Mouse (Mus musculus): ENCODE data around the gene Mfap5.
A peak's percentile ranks its signal among the peaks of the same experiment; 100 is the strongest.
"Not testable (repeated sequence)": the region's sequence is repeated elsewhere in the genome, so short reads cannot be mapped to it uniquely, and the experiment has no call there.

Gene Mfap5

DNA sequence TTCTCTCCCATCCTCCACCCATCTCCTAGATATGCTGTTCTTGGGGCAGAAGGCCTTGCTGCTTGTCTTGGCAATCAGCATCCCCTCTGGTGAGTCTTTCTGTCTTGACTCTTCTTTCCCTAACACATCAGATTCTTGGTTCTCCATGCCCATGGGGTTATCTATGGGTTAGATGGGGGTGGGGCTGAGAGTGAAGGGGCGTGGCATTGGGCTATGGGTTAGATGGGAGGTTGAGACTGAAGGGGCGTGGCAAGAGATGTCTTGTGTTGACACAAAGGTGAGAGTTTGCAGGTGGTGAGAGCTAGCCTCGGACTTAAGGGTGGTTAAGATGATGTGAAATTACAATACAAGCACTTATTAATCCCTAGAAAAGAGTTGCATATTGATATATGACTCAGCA, 8.7 kb downstream of the Mfap5 start:
- DNase-seq: no peak

DNA sequence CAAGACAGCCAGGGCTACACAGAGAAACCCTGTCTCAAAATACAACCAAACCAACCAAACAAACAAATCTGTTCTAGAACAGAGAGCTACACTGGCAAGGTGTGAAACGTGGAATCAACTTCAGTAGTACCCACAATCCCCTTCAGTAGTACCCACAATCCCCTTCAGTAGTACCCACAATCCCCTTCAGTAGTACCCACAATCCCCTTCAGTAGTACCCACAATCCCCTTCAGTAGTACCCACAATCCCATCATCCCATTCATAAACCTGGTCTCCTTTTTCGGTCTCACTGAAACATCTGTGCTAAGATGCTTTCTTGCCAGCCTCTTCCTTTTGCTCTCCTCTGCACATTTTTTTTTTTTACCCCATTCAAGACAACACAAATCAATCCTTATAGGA, 10.1 kb downstream of the Mfap5 start:
- DNase-seq: not testable (repeated sequence)

DNA sequence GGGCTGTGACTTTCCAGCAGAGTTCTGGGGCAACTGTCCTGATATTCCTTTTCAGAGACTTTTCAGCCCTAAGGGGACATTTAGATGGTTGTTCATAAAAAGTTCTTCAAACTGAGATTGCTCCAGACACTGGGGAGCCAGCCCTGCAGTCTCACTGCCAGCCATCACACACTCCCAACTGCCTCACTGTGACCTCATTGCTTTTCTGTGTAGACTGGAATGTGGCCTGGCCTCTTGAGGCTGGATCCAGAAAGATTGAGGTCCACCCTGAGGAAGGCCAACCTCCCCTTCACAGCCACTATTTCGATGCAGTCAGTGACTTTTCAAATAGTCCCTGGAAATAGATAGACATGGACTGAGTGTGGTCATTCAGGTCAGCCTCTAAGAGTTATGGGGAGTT, 12.0 kb downstream of the Mfap5 start:
- DNase-seq: no peak

DNA sequence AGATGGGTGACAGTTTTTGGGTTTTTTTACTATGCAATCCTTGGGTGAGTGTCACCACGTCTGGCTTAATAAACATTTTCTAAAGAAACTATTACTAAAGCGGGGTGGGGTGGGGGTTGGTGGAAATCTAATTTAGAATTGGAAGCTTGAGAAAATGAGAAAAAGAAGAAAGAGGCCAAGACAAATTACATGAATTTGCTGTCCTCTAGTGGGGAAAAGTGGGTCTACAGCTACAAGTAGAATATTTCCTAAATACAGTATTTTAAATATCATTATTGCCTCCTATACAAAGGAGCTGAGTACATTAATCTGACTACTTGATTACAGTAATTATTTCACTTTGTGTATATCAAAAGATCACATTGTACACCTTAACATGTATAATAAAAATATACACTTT, 13.7 kb downstream of the Mfap5 start:
- DNase-seq: no peak

DNA sequence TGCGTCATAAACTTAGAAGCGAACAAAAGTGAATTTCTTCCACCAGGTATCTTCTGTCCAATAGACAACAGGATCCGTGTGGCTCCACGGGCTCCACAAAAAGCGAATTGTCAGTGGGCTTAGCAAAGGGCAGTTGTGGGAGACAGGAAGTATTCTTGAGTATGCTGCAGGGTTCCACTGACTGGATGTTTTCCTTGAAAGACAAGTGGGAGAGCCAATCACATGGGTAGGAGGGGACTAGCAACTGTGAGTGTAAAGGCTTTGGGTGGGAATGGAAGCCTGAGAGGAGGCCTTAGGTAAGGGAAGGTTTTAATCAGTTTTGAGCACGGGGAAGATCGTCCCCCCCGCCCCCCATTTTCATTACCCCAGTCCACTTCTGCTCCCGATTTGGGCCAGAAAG, 16.9 kb downstream of the Mfap5 start:
- DNase-seq: no peak

DNA sequence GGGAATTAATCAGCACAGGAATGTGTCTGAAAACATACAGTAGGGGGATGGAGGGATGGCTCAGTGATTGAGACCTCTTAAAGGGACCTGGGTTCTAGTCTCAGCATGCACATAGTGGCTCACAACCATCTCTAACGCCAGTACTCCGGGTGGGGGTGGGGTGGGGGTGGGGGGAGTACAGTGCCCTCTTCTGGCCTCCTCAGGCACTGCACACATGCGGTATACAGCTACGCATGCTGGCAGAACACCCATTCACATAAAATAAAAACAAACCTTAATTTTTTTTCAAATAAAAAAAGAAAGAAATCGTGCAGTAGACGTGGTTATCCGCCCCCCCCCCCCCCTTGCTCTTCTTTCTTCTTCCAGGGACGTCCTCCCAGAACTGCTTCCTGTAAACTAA, 17.6 kb downstream of the Mfap5 start:
- DNase-seq: no peak

DNA sequence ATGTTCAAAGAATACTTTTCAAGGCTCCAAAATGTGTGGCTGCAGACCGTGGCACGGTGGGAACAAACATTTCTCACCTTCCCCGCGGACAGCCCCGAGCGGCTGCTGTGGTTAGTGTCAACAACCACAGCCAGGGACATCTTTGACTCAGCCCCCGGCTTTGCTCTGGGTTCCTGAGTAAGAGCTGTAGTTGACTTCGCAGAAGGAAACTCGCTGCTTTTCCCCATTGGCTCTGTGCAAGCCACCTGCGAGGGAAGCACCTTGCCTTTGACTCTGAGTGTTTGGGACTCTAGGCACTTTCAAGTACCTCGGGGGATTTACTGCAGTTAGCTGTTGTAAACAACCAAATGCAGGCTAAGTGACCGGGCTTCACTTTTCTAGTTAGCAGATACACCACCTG, 22.0 kb downstream of the Mfap5 start:
- DNase-seq: no peak

DNA sequence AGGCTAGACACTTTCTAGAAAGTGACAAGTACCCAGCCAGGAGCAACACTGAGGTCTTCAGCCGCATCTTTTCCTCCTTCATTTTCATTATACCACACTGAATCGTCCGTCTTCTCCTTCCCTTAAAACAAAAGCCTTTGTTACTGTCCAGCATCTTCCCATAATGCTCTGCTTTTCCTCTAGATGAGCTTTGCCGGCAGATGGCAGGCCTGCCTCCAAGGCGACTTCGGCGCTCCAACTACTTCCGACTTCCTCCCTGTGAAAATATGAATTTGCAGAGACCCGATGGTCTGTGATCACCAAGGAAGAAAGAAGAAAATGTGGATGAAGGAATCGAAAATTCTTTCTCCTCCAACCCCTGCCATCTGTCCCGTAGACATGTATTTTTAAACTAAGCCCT, 22.5 kb downstream of the Mfap5 start:
- DNase-seq: no peak

DNA sequence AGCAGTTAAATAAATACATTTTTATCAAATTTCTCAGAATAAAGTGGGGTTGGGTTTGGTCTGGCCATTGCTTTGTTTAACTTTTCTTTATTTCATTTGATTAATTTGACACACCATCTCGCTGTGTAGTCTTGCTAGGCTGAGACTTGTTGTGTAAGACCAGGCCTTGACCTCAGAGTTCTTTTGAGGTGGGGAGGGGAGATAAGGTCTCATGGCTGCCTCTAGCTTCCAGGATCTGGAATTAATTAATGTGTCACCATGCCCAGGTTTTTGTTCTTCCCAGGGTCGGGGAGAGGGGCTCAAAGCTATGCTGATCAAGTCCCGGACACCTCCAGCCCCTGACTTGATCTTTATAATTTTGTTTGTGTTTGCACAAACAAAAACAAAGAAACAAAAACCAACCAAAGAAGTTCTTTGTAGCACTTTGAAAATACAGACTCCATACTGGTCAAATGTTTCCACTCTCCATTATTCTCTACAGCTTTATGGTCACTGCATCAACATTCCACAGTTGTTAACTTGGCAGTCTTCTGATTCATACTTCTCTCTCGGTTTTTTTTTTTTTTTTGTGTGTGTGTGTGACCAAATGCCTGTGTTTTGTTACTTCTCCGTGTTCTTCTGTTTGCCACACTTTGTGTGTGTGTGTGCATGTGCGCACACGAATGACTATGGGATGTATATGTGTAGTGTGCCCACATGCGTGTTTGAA, 26.0 kb downstream of the Mfap5 start:
- no peak for DNase-seq

DNA sequence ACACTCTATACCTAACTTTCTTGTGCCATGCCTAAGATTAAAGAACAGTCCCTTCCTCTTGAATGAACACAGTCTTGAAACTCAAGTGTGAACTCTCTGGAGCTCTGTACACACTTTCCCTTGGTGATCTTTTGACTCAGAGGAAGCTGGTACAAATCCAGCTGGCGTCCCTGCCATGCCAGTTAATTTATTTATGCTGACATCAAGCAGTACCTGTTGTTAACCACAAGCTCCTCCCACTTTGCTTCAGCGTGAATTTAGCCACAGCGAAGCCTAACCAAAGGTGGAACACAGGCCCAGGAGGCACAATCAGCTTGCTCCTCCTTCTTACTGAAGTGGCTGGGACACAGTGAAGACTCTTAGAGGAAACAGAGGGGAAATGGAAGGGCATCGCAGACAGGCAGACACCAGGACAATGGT, 27.2 kb downstream of the Mfap5 start:
- DNase-seq: peak in 1 of 2 experiments; percentile 14

DNA sequence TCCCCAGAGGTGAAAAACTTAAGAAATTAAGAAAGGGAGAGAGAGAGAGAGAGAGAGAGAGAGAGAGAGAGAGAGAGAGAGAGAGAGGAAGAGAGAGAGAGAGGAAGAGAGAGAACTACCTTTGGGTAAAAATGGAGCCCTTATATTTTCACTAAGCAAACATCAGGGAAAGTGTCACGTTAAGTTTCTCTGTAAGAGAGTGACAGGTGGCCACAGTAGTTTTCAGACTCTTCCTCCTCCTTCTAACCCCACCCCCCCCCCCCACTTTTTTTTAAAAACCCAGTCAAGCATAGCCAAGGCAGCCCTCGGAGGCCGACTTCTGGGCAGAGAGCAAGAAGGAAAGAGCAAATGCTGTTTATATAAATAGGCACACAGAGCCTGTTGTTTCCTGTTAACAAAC, 28.4 kb downstream of the Mfap5 start:
- no peak for DNase-seq

DNA sequence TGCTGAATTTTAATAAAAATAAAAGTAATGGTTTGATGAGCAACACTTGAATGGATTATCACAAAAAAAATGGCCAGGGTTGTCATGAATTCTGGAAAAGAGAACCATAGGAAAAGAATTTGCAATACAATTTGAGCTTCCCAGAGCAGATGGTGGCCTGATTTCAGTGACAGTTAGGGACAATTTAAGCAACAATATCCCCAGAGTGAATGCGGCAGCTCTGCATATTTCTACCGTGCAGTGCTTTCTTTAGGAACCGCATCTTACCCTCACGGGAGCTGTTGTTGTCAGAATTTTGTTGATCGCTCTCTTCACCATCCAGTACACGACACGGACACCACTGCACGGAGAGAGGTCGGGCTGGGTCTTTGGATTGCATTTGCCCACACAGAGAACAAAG, 33.9 kb downstream of the Mfap5 start:
- no peak for DNase-seq

DNA sequence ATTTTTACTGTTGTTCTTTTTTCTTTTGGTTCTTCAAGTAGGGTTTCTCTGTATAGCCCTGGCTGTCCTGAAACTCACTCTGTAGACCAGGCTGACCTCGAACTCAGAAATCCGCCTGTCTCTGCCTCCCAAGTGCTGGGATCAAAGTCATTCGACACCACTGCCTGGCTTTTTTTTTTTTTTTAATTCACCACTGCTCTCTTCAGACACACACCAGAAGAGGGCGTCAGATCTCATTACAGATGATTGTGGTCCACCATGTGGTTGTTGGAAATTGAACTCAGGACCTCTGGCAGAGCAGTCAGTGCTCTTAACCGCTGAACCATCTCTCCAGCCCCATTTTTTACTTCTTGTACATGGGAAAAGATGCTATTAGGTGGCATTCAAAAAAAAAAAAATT, 36.8 kb downstream of the Mfap5 start:
- DNase-seq: not testable (repeated sequence)

DNA sequence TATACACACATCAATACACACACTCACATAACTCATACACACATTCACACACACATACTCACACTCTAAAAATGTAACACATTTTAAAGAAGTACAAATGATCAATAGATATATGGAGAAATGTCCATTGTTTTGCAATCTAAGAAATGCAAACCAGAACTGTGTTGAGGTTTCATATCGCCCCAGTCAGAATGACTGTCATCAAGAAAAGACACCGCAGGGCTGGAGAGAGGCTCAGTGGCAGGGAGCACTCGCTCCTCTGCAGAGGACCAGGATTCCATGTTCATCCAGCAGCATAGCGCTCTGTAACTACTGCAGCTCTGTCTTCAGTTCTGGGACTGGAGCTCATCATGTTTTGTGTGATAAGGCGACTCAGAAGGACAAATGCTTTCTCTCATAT, 37.9 kb downstream of the Mfap5 start:
- DNase-seq: no peak

DNA sequence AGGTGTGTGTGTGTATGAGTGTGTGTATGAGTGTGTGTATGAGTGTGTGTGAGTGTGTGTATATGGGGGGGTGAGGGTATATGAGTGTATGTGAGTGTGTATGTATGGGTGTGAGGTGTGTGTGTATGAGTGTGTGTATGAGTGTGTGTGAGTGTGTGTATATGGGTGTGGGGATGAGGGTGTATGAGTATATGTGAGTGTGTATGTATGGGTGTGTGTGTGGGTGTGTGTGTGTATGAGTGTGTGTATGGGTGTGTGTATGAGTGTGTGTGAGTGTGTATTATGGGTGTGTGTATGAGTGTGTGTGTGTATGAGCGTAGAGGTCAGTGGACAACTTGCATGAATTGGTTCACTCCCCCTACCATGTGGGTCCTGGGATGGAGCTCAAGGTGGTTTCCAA, 39.0 kb downstream of the Mfap5 start:
- DNase-seq: no peak

DNA sequence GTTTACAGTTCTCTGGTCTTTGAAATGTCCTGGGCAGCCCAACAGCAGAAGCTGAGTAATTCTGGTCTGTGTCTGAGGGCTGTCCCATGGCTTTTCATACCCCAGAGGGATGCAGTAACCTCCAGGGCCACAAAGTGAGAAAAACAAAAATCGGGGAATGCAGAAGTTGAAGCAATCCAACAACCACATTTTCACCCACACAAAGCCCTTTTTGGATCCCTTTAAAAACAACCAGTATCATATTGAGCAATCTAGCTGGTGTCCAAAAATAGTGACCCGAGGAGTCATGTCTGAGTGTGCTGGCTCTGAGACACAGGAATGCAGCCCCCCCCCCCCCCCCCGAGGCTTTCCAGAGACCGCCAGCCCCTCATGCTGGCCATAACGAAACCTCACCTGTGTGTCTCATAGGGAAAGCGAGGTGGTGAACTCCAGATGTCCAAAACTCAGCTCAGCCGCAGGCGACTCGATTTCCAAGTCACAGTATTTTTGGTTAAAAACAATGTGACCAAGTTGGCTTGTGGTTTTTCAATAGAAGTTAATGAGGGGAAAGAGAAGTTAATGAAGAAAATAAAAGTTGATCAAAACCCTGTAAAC, 39.7 kb downstream of the Mfap5 start:
- DNase-seq: no peak

DNA sequence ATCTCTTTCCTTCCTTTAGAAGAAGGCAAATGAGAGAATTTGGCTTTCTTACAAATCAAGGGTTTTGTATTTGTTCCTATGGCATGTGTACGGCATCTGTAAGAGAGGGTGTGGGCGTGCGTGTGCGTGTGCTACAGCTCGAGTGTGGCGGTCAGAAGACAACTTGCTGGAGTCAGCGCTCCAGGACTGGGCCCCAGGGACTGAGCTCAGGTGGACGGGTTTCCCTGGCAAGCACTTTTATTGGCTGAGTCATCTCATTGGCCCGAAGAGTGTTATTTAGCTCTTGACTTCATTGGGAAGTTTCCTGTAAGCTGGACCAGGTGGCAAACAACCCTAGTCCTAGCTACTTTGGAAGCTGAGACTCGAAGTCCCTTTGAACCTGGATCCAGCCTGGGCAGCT, 40.3 kb downstream of the Mfap5 start:
- no peak for DNase-seq

DNA sequence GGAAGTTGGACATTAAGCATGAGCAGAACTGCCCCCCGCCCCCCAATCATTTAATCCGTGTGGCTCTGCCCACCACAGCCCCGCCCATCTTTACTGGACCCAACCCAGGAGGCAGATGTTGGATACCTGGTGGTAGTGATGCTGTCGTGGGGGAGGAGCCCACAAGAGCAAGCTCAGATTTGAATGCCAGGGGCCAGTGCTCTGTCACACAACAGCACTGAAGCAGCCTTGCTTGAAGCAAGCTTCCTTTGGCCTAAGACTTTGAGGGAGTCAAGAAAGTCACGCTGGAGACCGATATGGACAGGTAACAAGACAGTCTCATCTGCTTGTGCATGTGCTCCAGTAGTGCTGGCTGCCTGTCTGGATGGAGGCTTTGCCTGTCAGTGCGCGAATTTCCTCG, 48.0 kb downstream of the Mfap5 start, which contains the start of gene Aicda:
TSS of gene Aicda (plus strand) at position 196 of the 400 bp plus-strand sequence.
- no peak for DNase-seq

DNA sequence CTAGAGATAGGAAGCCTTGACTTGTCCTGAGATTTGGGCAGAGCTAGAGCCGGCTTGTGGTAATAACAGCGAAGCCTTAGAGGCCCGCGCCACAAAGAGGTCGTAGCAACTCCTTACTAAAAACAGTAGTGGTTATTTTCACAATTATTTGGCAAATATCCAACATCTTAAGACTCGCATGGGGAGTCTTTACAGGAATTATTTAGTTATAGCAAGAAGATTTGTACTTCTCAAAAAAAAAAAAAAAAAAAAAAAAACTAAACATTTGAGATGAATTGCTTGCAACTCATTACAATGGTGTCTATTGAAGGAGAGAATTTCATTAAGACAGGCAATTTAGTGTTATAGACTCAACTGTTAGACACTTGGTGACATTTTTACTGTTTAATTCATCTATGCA, 48.5 kb downstream of the Mfap5 start:
- DNase-seq: no peak

DNA sequence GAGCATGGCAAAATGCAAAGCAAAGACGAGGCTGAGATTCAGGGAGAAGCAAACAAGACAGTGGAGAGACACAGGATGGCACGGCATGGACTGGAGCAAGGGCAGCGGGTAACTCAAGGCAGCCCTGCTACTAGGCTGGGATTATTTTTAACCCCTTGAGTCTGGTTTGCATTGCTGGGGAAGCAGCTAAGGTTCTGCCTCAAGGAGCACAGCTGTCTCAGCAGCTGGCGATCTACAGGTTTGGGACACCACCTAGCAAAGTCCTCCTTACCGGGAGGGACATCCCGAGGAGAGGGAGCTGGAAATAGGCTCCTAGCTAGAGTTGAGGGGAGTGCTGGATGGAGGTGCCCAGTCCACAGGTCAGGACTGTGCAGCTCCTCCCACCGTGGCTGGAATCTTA, 49.6 kb downstream of the Mfap5 start:
- DNase-seq: no peak

DNA sequence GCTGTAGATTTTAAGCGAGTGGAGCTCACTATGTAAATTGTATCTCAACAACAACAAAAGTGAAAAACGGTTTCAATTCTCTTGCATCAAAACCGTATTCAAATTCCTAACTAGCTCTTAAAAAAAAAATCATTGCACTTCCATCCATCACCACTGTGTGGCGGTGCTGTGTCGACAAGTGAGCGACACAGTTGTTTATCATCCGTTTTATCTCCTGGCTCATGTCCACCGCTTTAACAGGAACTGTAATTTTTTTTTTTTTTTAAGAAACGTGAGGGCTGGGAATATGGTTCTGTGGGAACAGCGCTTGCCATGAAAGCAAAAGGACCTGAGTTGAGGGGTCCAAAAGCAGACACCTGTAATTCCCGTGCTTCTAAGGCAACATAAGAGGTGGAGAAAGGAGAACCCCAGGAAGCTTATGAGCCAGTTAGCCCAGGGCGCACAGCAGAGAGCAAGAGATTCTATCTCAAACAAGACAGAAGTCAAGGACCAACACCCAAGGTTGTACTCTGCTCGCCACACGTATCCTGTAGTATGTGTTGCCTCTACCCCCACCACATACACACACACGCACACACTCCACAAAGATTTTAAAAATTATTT, 51.4 kb downstream of the Mfap5 start:
- DNase-seq: peak in 1 of 2 experiments; percentile 9

DNA sequence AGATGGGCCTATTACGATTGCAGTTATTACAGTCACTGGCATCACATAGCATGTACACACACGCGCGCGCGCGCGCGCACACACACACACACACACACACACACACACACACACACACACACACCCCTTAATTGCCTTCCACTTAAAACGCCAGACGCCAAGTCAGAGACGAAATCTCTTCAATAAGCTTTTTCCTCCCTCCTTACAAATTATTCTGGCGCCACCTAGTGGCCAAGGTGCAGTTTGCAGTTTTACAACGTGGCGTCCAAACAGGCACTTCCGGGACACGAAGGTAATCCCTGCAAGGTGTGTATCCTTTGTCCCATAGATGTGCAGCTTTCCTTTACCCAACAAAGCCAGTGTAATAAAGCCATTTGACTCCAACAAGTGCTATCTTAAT, 54.8 kb downstream of the Mfap5 start:
- DNase-seq: peak; percentile 51 to 52

DNA sequence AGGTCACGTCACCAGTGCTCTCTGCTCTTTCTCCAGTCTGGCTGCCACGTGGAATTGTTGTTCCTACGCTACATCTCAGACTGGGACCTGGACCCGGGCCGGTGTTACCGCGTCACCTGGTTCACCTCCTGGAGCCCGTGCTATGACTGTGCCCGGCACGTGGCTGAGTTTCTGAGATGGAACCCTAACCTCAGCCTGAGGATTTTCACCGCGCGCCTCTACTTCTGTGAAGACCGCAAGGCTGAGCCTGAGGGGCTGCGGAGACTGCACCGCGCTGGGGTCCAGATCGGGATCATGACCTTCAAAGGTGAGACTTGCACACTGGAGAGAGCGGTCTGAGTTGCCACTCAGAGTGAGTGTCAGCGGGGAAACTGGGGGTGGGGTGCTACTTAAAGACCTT, 55.4 kb downstream of the Mfap5 start:
- peak in 1 of 2 experiments; percentile 3 for DNase-seq

DNA sequence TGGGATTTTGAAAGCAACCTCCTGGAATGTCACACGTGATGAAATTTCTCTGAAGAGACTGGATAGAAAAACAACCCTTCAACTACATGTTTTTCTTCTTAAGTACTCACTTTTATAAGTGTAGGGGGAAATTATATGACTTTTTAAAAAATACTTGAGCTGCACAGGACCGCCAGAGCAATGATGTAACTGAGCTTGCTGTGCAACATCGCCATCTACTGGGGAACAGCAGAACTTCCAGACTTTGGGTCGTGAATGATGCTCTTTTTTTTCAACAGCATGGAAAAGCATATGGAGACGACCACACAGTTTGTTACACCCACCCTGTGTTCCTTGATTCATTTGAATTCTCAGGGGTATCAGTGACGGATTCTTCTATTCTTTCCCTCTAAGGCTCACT, 56.8 kb downstream of the Mfap5 start:
- no peak for DNase-seq
